In genomic region chr7:100933520-100933919, GRCm38 (mm10) we compare ENCODE assay signal across 22 mouse cellular contexts. TPM values are rescaled to one million over a fixed set of nuclear protein-coding genes. Genes with fewer than 3 reads are reported as not detected.
DNase-seq lines count a peak whose midpoint lies in the region; ATAC-seq and TF ChIP-seq lines count a peak whose summit lies in the region.
"Had no signal": no experiment of that assay in that cellular context is flagged by ENCODE, and none has a peak within 500 bp of the region (broad histone marks: within the 10 kb centered on the region; RNA-seq: fewer than 3 reads in every experiment).

No protein-coding gene starts in this region.

- ATAC-seq in embryonic facial prominence, embryonic 14.5 days (ENCODE audit: low read depth) = no peak
- no peak for ATAC-seq in lung, embryonic 14.5 days (ENCODE audit: insufficient read depth)
- no peak for ATAC-seq in intestine, embryonic 16.5 days
- ATAC-seq in liver, postnatal 0 days = no peak
- ATAC-seq: hindbrain, embryonic 16.5 days; Patski had no signal

- no peak for TF ChIP-seq POLR2A in kidney, adult 2 months (IDR thresholded peaks at IDR 0.05; ENCODE audit: low read depth, low read length)

- no peak overlapping the region for H3K4me3 ChIP-seq in embryonic facial prominence, embryonic 14.5 days (ENCODE audit: low read depth, low read length)
- H3K4me3 ChIP-seq in embryonic facial prominence, embryonic 10.5 days = no peak overlapping the region
- no peak overlapping the region for H3K4me3 ChIP-seq in kidney, adult 2 months (ENCODE audit: insufficient read depth, low read depth, low read length)
- no peak overlapping the region for H3K4me3 ChIP-seq in lung, embryonic 14.5 days (ENCODE audit: low read depth, low read length)
- H3K4me3 ChIP-seq in intestine, embryonic 16.5 days (ENCODE audit: low read length) = no peak overlapping the region
- no peak overlapping the region for H3K4me3 ChIP-seq in liver, postnatal 0 days (ENCODE audit: low read depth, low read length)
- H3K4me3 ChIP-seq: left cerebral cortex, adult 2 months had no signal

- no peak for DNase-seq in embryonic facial prominence, embryonic 14.5 days (ENCODE audit: low spot score)
- no peak for DNase-seq in embryonic facial prominence, embryonic 10.5 days (ENCODE audit: low spot score)
- DNase-seq in kidney, adult 2 months = peak; percentile 69
- DNase-seq in kidney, postnatal 4 days = no peak
- no peak for DNase-seq in lung, embryonic 14.5 days
- no peak for DNase-seq in lung, postnatal 10 days
- DNase-seq in liver, postnatal 0 days = no peak
- DNase-seq: adrenal gland, postnatal 14 days; cerebellum, adult 11-12 months; cerebellum, adult 9-11 months; embryo, embryonic 11 days; gastrocnemius, postnatal 10 days; lung, postnatal 14 days; right cerebral cortex, postnatal 4 days had no signal

- H3K9me3 ChIP-seq in embryonic facial prominence, embryonic 14.5 days (ENCODE audit: control insufficient read depth, low read length) = no peaks in the 10 kb centered on the region
- H3K9me3 ChIP-seq in embryonic facial prominence, embryonic 10.5 days = no peaks in the 10 kb centered on the region
- no peaks in the 10 kb centered on the region for H3K9me3 ChIP-seq in lung, embryonic 14.5 days (ENCODE audit: low read depth, low read length)
- no peaks in the 10 kb centered on the region for H3K9me3 ChIP-seq in intestine, embryonic 16.5 days (ENCODE audit: control insufficient read depth, low read length)
- no peaks in the 10 kb centered on the region for H3K9me3 ChIP-seq in liver, postnatal 0 days (ENCODE audit: low read length)
- H3K9me3 ChIP-seq: embryonic facial prominence, embryonic 13.5 days; limb, embryonic 12.5 days; liver, embryonic 15.5 days; neural tube, embryonic 12.5 days had no signal

- H3K4me2 ChIP-seq in embryonic facial prominence, embryonic 14.5 days (ENCODE audit: low read depth, low read length) = no peak overlapping the region
- H3K4me2 ChIP-seq in lung, embryonic 14.5 days = peak overlapping the region; percentile 87
- H3K4me2 ChIP-seq in intestine, embryonic 16.5 days (ENCODE audit: low read depth, low read length) = peak overlapping the region; percentile 87
- no peak overlapping the region for H3K4me2 ChIP-seq in liver, postnatal 0 days (ENCODE audit: low read depth, low read length)

- H3K27me3 ChIP-seq in embryonic facial prominence, embryonic 14.5 days (replicated peaks; ENCODE audit: control insufficient read depth, insufficient read depth, low read length) = no peaks in the 10 kb centered on the region
- H3K27me3 ChIP-seq in embryonic facial prominence, embryonic 10.5 days (replicated peaks; ENCODE audit: low read depth, poor library complexity, severe bottlenecking) = peaks cover 5% of the 10 kb centered on the region; the same call in 1 of the 2 replicates
- H3K27me3 ChIP-seq in kidney, adult 2 months (replicated peaks; ENCODE audit: control insufficient read depth, insufficient read depth, low read length) = no peaks in the 10 kb centered on the region
- H3K27me3 ChIP-seq in lung, embryonic 14.5 days (ENCODE audit: insufficient read depth, low read length) = no peaks in the 10 kb centered on the region
- H3K27me3 ChIP-seq in intestine, embryonic 16.5 days (replicated peaks; ENCODE audit: control insufficient read depth, insufficient read depth, low read length) = no peaks in the 10 kb centered on the region
- peaks cover 39% of the 10 kb centered on the region for H3K27me3 ChIP-seq in liver, postnatal 0 days (ENCODE audit: insufficient read depth, low read length)
- H3K27me3 ChIP-seq: embryonic facial prominence, embryonic 13.5 days; limb, embryonic 12.5 days; Patski had no signal

- no peak for TF ChIP-seq EP300 in liver, postnatal 0 days (IDR thresholded peaks at IDR 0.05; ENCODE audit: low read depth)

- peak overlapping the region; percentile 99; the same call in 1 of the 2 replicates for H3K27ac ChIP-seq in embryonic facial prominence, embryonic 14.5 days (replicated peaks; ENCODE audit: low read depth, low read length)
- H3K27ac ChIP-seq in embryonic facial prominence, embryonic 10.5 days (replicated peaks) = no peak overlapping the region
- no peak overlapping the region for H3K27ac ChIP-seq in kidney, adult 2 months (ENCODE audit: insufficient read depth, low read depth, low read length)
- no peak overlapping the region for H3K27ac ChIP-seq in lung, embryonic 14.5 days (ENCODE audit: low read depth)
- no peak overlapping the region for H3K27ac ChIP-seq in intestine, embryonic 16.5 days (ENCODE audit: low read length)
- no peak overlapping the region for H3K27ac ChIP-seq in liver, postnatal 0 days (ENCODE audit: low read depth)
- H3K27ac ChIP-seq: left cerebral cortex, adult 2 months; liver, embryonic 15.5 days; neural tube, embryonic 12.5 days had no signal

- peaks cover 5% of the 10 kb centered on the region; the same call in 1 of the 2 replicates for H3K36me3 ChIP-seq in embryonic facial prominence, embryonic 14.5 days (ENCODE audit: control insufficient read depth, insufficient read depth, low read length)
- H3K36me3 ChIP-seq in embryonic facial prominence, embryonic 10.5 days (replicated peaks) = peaks cover 16% of the 10 kb centered on the region
- H3K36me3 ChIP-seq in kidney, adult 2 months (ENCODE audit: control insufficient read depth, insufficient read depth, low read length) = no peaks in the 10 kb centered on the region
- peaks cover 17% of the 10 kb centered on the region for H3K36me3 ChIP-seq in lung, embryonic 14.5 days (ENCODE audit: insufficient read depth)
- H3K36me3 ChIP-seq in intestine, embryonic 16.5 days (ENCODE audit: control insufficient read depth, insufficient read depth, low read length) = no peaks in the 10 kb centered on the region
- H3K36me3 ChIP-seq in liver, postnatal 0 days (replicated peaks; ENCODE audit: insufficient read depth, low read length) = no peaks in the 10 kb centered on the region
- H3K36me3 ChIP-seq: liver, embryonic 15.5 days; neural tube, embryonic 12.5 days had no signal

- no peak overlapping the region for H3K9ac ChIP-seq in embryonic facial prominence, embryonic 14.5 days (ENCODE audit: low read depth, low read length)
- H3K9ac ChIP-seq in lung, embryonic 14.5 days = no peak overlapping the region
- no peak overlapping the region for H3K9ac ChIP-seq in intestine, embryonic 16.5 days (ENCODE audit: low read depth, low read length)
- H3K9ac ChIP-seq in liver, postnatal 0 days (replicated peaks) = no peak overlapping the region
- H3K9ac ChIP-seq: limb, embryonic 12.5 days; liver, embryonic 15.5 days; neural tube, embryonic 12.5 days had no signal

- peaks cover 22% of the 10 kb centered on the region for H3K4me1 ChIP-seq in embryonic facial prominence, embryonic 14.5 days (ENCODE audit: control insufficient read depth, insufficient read depth, low read length)
- H3K4me1 ChIP-seq in embryonic facial prominence, embryonic 10.5 days = peaks cover 44% of the 10 kb centered on the region
- no peaks in the 10 kb centered on the region; the same call in 1 of the 2 replicates for H3K4me1 ChIP-seq in kidney, adult 2 months (ENCODE audit: control insufficient read depth, insufficient read depth, low read length)
- H3K4me1 ChIP-seq in lung, embryonic 14.5 days (ENCODE audit: insufficient read depth) = peaks cover 16% of the 10 kb centered on the region
- H3K4me1 ChIP-seq in intestine, embryonic 16.5 days (ENCODE audit: control insufficient read depth, insufficient read depth, low read length) = peaks cover 26% of the 10 kb centered on the region
- H3K4me1 ChIP-seq in liver, postnatal 0 days (ENCODE audit: insufficient read depth) = peaks cover 16% of the 10 kb centered on the region

- no peak for TF ChIP-seq CTCF in kidney, adult 2 months (conservative IDR thresholded peaks at IDR 0.05; ENCODE audit: insufficient read depth, insufficient read length, low read depth, low read length)
- no peak for TF ChIP-seq CTCF in lung, embryonic 14.5 days (IDR thresholded peaks at IDR 0.05; ENCODE audit: low read depth)
- TF ChIP-seq CTCF in liver, postnatal 0 days (IDR thresholded peaks at IDR 0.05; ENCODE audit: low read depth) = no peak

RNA-seq across cellular contexts. Expression of gene Arhgef17, which starts 1.6 kb away (rescaled TPM):
- 16.3 and 16.8 TPM in 2 replicates for polyA plus RNA-seq in embryonic facial prominence, embryonic 14.5 days (2014; fragmentation: Nextera tagmentation; extraction: Ambion mirVana)
- 9.3 and 9.8 TPM in 2 replicates for polyA plus RNA-seq in embryonic facial prominence, embryonic 10.5 days (2016; fragmentation: Nextera tagmentation; extraction: Ambion mirVana)
- 25.4 and 29.3 TPM in 2 replicates for polyA plus RNA-seq in kidney, adult 2 months (2012; rRNA removed)
- 18.5 and 22.5 TPM in 2 replicates for polyA plus RNA-seq in lung, embryonic 14.5 days (2014; fragmentation: Nextera tagmentation; extraction: Ambion mirVana)
- 4.1 and 4.6 TPM in 2 replicates for polyA plus RNA-seq in intestine, embryonic 16.5 days (2015; fragmentation: Nextera tagmentation; extraction: Ambion mirVana)
- polyA plus RNA-seq in liver, postnatal 0 days (2015; fragmentation: Nextera tagmentation; extraction: Ambion mirVana) = 0.35 and 0.38 TPM in 2 replicates

RNA-seq across cellular contexts. Expression of gene P2ry6, which starts 40.9 kb away (rescaled TPM):
- 6.9 and 7.3 TPM in 2 replicates for polyA plus RNA-seq in embryonic facial prominence, embryonic 14.5 days (2014; fragmentation: Nextera tagmentation; extraction: Ambion mirVana)
- 1.8 and 3.0 TPM in 2 replicates for polyA plus RNA-seq in embryonic facial prominence, embryonic 10.5 days (2016; fragmentation: Nextera tagmentation; extraction: Ambion mirVana)
- polyA plus RNA-seq in kidney, adult 2 months (2012; rRNA removed) = 7.6 and 9.6 TPM in 2 replicates
- polyA plus RNA-seq in lung, embryonic 14.5 days (2014; fragmentation: Nextera tagmentation; extraction: Ambion mirVana) = 9.4 and 10.9 TPM in 2 replicates
- 9.0 and 9.8 TPM in 2 replicates for polyA plus RNA-seq in intestine, embryonic 16.5 days (2015; fragmentation: Nextera tagmentation; extraction: Ambion mirVana)
- 5.3 and 6.0 TPM in 2 replicates for polyA plus RNA-seq in liver, postnatal 0 days (2015; fragmentation: Nextera tagmentation; extraction: Ambion mirVana)

Comparison
In these comparisons a context has a peak if more than half of its experiments do, and no peak if none do; other contexts are left out.
1. H3K4me2 ChIP-seq: peak in lung, embryonic 14.5 days (single experiment) and intestine, embryonic 16.5 days (single experiment); none in embryonic facial prominence, embryonic 14.5 days (single experiment) and liver, postnatal 0 days (single experiment).